Mouse (Mus musculus) gastrocnemius, postnatal 25 days (tissue): ENCODE measurements around the gene Atf7ip. TPM values are rescaled to one million over a fixed set of nuclear protein-coding genes. Genes with fewer than 3 reads are reported as not detected.

Experiments
- DNase-seq: peaks from one replicate; pipeline ENCODE4 v3.0.0; 2022
- total RNA-seq, 2 experiments: library from RNA; stranded (reverse); gene quantifications; 1 replicate in 1 of 2; 2 replicates in 1 of 2; pipeline ENCODE4 v1.2.3; 2021

Gene Atf7ip
- total RNA-seq, 2 experiments from 2014 or later = 38.2 to 43.5 TPM

DNA sequence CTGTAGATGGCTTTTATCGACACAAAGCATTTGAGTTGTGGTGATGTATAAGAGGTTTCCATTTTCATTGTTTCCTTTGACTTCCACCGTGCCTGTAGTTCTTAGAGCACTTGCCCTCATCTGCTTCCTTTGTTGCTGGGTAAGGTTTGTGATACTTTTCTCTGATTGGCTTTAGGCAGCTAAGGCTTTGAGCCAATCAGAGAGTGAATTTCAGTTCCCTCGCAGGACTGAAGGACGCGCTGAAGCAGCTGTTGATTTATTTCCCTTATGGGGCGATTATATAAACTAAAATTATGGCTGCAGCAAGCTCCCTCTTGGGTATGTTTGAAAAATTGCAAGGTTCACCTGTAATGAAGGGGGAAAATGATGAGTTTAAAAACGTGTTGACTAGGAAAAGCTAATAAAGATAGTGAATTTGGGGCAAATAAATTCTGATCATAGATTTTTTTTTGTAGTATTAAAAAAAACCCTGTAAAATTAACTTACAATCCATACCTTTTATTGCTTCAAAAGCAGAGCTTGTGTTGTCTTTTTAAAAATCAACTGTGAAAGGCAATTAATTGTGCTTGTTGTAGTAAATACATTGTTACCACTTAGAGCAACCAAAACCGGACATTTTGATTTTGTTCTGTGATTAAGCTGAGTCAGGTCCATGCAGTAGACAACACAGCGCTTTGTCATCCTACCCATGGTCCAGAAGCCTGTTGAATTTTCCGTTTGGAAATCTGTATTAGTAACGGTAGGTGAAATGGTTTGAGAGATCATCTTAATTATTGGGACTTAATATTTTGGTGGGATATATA, 48.0 kb downstream of the Atf7ip start:
- peak; percentile 37 for DNase-seq

- no peak for DNase-seq
These were observed 49.0 kb downstream of the Atf7ip start for GRCm38 (mm10) chr6:136554774-136555522.

GRCm38 (mm10) chr6:136555523-136555915, 49.6 kb downstream of the Atf7ip start:
- no peak for DNase-seq

DNA sequence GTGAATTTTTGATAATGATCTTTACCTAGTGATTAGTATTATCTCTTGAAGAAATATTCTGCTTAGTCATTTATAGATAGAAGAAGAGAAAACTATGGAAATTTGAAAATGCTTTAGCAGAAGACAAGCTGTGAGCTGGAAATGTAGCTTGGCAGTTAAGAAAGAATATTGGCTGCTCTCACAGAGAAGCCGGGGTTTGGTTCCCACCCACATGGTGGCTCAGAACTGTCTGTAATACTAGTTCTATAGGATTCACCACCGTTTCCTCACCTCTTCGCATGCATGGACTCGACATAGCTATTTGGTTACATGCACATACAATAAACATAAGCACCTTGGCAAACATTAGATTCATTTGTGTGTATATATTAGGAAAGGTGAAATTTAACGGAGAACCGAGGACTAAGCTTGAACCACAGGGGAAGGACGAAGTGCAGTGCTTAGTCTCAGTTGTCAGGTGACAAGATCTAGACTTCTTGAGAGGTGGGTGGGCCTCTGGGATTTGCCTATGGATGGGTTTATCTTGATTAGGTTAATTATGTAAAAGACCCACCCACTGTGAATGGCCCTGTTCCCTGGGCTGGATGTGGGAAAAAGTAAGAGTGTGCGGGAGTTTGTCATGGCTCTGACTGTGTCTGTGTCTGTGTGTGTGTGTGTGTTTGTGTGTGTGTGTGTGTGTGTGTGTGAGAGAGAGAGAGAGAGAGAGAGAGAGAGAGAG, 52.5 kb downstream of the Atf7ip start:
- no peak for DNase-seq

DNA sequence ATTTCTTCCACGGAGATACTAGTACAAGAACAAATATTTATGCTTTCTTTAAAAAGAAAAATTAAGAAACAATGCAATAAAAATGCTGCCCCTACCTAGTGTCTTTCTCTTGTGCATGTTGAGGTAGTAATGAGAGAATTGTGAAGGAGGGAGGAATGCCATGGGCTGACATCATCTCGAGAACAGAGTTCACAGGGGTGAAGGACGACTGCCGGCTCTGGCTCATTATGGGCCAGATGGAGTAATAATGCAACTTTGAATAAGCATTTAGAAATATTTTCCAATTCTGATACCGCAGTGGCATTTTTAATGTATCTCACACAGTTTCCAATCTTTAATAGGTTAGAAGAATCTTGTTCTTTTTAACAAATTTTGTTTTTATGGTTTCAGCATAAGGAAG, 60.0 kb downstream of the Atf7ip start:
- DNase-seq = no peak

DNA sequence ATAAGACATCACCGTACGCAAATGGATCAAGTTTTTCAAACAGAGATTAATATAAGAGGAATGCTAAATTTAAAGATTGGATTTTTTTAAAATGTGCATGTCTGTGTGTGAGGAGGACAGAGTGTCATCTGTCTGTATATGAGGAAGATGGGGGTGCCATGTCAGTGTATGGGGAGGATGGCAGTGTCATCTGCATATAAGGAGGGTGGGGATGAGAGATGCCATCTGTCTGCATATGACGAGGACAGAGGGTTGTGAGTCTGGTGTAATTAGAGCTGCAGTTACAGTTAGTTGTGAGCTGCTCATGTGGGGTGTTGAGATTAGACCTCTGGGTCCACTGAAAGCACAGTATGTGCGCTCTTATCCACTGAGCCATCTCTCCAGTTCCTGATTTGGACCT, 84.8 kb downstream of the Atf7ip start:
- no peak for DNase-seq

GRCm38 (mm10) chr6:136594541-136594940, 88.6 kb downstream of the Atf7ip start:
- DNase-seq = no peak

DNA sequence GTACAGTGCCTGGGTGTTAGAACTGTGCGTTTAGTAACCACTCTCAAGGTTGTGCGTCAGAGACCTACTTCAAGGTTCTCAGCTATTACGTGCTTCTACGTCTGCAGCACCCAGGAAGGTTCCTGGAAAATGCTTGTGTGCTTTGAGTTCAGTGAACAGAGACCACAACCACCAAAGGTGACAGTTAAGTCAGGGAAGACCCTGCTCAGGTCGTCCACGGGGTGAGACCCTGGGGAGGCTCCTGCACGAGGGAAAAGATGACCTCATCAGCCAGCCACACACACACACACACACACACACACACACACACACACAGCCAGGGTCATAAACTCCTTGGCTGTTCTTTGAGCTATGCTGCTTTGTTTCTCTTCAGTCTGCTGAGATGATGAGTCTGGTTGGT, 96.6 kb downstream of the Atf7ip start:
- DNase-seq = no peak

- DNase-seq = no peak
These were observed 105.6 kb downstream of the Atf7ip start for GRCm38 (mm10) chr6:136611351-136612215.

DNA sequence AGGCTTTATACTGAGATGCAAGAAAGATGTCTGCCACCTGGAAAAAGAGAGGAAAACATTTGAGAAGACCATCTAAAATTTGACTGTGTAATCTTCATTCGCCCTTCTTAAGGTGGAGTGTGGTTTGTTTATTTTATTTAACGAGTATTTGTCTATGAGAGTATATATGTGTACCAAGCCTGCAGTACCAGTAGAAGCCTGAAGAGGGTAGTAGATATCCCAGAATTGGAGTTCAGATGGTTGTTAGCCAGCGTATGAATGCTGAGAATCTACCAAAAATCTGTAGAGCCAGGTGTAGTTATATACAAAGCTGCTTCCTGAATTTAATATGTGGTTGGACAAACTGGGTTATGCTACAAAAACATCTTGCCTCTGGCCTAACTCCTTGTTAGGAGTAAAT, 106.3 kb downstream of the Atf7ip start:
- DNase-seq = no peak

DNA sequence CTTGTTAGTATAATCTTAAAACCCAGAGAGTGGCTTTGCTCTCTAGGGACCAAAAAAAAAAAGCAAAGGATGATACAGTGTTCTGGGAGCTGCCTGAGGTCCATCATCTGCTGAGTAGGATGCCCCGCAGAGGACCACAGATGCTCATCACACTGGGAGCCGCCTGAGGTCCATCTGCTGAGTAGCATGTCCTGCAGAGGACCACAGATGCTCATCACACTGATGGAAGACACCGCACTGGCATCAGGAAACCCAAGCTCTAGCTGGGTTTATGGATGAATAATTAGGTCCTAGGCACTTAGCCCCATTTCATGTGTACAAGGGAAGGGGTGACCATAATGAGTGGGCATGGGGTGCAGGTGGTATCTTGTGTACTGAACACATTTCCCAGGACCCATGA, 108.2 kb downstream of the Atf7ip start:
- DNase-seq = no peak

DNA sequence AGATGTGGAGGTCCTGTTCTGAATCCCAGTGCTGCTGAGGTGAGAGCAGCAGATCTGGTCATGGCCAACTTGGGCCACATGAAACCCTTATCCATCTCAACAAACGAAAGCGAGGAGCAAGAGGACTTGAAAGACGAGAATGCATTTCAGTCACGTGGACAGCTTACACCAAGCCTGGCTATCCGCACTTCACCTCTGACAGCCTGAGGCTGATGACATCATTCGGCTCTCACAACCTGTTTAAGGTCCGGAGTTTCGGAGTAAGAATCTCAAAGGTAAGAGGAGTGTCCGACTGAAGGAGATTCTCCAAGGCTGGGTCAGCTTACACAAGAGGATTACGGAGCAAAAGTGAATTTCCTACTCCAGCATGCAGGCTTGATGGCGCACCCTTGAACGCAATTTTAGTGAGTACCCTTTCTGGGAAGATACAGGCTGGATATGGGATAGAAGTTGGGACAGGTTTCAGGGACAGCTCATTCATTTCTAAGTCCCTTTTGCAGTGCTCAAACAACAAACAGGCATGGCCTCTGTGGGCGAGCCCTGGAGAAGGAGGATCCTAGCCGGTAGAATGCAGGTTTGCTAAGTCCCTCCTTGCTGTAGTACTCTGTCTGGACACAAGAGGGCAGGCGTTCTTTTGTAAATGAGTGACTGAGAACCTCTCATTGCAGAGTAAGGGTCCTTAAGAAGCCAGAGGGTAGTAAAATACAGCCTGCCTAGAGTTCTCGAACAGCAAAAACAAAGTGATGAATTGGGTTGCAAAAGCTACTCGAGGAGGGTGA, 114.6 kb downstream of the Atf7ip start:
- peak; percentile 32 for DNase-seq

GRCm38 (mm10) chr6:136625421-136625820, 119.5 kb downstream of the Atf7ip start:
- DNase-seq = no peak

- DNase-seq = no peak
These were observed 123.7 kb downstream of the Atf7ip start for GRCm38 (mm10) chr6:136629639-136630038.

GRCm38 (mm10) chr6:136631519-136631918, 125.6 kb downstream of the Atf7ip start:
- DNase-seq = no peak

DNA sequence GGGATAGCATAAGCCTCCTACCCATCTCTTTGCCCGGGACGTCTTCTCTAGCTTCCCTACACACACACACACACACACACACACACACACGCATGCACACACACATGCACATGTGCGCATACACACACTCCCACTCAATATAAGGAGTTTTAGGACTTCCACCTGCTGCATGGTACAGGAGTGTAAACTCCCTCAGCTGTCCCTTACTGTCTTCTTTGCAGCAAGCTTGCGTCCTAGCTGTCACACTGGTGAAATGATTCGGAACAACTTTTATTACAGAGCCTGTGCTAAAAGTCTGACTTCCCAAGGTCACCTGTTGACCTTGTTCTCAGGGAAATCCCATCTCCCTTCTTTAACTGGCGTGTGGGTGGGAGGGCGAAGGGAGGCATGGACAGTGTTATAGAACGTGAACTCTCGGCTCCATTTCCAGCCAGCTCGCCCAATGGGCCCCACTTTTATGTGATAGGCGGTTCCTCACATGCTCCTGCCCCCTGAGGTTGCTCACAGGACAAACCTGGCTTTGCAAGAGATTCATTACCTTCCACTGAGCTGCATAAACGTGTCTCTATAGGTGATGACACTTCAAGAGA, 126.1 kb downstream of the Atf7ip start:
- DNase-seq = no peak

DNA sequence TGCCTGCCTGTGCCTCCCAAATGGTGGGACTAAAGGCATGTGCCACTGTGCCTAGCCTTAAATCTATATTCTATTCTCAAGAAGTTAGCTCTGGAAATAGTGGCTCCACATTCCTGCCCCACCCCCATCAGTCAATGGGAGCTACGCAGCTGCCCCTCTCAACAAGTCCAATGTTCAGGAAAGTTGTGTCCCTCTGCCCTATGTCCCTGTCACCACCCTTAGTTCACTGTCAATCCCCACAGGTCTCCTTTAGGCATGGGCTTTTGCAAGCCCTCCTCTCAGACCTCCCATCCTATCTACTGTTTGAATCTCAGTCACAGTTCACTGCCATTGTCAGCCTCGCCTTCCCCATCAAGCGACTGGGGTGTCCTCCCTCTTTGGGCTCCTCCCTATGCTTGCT, 127.2 kb downstream of the Atf7ip start:
- DNase-seq = no peak

GRCm38 (mm10) chr6:136633719-136634118, 127.8 kb downstream of the Atf7ip start:
- DNase-seq = no peak

- DNase-seq = no peak
These were observed 129.0 kb downstream of the Atf7ip start for GRCm38 (mm10) chr6:136634982-136635381.

- no peak for DNase-seq
These were observed 138.2 kb downstream of the Atf7ip start for GRCm38 (mm10) chr6:136644171-136644570.

DNA sequence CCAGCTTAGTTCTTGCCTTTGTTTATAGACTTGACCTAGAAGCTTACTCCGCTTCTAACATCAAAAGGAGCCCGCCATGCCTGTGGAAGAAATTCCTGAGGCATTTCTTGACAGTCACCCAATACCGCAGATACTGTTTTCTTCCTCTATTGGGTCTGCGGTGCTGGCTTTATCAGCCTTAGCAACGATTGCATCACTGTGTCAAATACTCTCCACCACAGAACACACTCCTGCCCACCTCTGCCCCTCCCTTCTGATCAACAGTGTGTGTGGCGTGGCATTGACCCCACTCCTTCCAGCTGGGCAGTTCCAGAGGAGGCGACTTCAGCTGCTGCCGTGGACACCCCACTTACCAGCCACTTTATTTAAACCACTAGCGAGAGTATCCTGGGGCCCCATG, 139.8 kb downstream of the Atf7ip start:
- DNase-seq = no peak
